Mouse (Mus musculus): ENCODE measurements around the gene Gm13697.

The Gm13697 gene

GRCm38 (mm10) chr2:84032505-84032904 is 48.0 kb downstream of the Gm13697 start:
- peak; percentile 35 to 43 for DNase-seq (ENCODE audit: low spot score in 2 of 2)

DNA sequence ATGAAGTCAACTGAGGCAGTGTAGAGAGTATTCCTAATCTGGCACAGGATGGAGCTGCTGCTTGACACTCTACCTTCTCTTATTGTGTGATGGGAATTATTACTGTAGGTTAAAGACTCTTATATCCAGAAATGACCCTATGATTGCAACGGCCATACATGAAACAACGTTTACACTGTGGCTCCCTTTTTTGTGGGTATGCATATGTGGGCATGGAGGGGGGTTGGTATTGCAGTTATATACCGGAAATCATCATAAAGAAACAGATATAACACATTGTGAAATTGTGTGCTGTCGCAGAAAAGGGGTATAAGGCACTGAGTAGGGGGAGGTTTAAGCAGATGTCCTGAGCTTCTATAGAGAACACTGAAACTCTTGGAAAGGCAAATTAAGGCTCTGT is 51.5 kb downstream of the Gm13697 start:
- DNase-seq (ENCODE audit: low spot score in 2 of 2) = no peak
